Mouse (Mus musculus) liver, postnatal 0 days (tissue): ENCODE measurements around the gene Phf12.

Experiments
- CTCF ChIP-seq: sonication (generic); IDR thresholded peaks from 2 replicates; pipeline ENCODE4 v1.5.1; 2016; ENCODE audit warnings: antibody characterized with exemption, low read depth
- EP300 ChIP-seq: IDR thresholded peaks from 2 replicates; pipeline ENCODE4 v1.6.1; 2016; ENCODE audit warnings: antibody characterized with exemption, low read depth, mild to moderate bottlenecking

DNA sequence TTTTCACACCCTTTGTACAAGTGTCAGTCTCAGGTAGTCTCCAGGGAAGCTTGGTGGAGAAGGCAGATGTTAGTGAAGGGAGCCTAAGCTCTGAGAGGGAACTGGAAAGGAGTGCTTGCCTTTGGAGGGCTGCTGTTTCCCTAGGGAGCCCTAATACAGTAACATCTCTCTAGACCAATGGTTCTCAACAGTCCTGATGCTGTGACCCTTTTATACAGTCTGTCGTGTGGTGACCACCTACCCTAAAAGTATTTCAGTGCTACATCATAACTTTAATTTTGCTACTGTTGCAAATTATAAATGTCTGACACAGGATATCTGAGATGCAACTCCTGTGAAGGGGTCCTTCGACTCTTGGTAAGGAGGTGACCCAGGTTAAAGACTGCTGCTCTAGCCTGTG is 48.0 kb downstream of the Phf12 start:
- TF ChIP-seq CTCF (no peak), EP300 (no peak)
